Mouse (Mus musculus): ENCODE measurements around the gene Olfr548-ps1.

Olfr548-ps1 gene

DNA sequence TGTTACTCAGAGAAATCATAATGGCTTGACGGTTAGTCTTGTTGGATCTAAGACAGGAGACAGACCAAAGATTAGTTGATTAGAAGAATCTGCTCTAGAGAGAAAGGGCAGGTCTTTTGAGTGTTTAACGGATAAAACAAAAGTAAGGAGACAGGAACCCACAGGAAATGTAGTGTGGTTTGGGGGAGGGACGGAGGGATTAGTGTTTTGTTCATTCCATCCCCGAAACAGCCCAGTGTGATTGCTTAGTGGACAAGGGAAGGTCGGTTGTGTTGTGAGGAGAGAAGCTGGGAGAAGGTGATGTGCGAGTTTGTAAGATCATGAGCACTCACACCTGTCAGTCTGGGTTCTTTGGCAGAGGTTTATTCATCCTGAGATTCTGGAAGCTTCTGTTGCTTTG, 35.3 kb downstream of the Olfr548-ps1 start:
- no peak for DNase-seq

DNA sequence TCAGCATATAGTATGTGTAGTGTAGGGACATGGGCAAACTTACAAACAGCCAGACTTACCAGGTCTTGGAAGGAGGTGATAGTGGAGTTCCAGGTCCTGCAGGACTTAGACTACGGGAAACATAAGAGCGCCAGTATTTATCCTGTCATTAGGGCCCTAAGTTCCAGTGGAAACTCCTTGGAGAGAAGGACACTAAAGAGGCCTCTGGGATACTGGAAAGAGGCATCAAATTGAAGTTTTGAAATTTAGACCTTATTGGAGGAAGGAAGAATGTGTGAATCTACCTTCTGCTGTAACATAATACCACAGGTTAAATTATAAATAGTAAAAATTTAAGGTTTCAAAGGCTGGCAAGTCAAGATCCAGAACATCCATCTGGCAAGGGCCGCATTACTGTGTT, 51.1 kb downstream of the Olfr548-ps1 start, which contains the start of gene Olfr551:
TSS of gene Olfr551 (minus strand) at position 101 of the 400 bp plus-strand sequence.
- no peak for DNase-seq
